Mouse (Mus musculus): ENCODE measurements around the gene Emcn. TPM values are rescaled to one million over a fixed set of nuclear protein-coding genes. Genes with fewer than 3 reads are reported as not detected.
A peak's percentile ranks its signal among the peaks of the same experiment; 100 is the strongest.

The Emcn gene
- 1 to 10 TPM; 7.4 to 8.9 TPM for total RNA-seq (2021)
- long read RNA-seq, experiment 1, partial matches to known transcripts = 0 of 4 reads
- long read RNA-seq, experiment 1, other reads (novel, unspliced or antisense) = 0 of 4 reads
- long read RNA-seq, experiment 2, partial matches to known transcripts = 0 of 5 reads
- long read RNA-seq, experiment 2, other reads (novel, unspliced or antisense) = 0 of 5 reads

DNA sequence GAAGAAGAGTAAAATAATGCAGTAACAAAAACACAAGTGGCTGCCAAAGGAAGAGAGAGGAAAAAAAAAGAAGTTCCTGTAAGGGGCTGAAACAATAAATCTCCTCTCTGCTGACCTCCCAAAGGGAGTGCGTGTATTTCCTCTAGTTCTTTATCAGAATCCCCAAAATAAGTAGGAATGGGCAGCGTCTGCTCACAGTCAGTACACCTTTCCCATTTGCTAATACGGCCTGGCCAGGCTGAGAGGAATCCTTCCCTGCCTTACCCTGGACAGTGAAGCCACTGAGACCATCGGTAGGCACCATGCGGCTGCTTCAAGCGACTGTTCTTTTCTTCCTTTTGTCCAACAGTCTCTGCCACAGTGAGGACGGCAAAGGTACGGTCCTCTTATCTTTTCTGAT is at the start of gene Emcn:
TSS of gene Emcn (plus strand) at position 130 of the 400 bp plus-strand sequence.
- DNase-seq (ENCODE audit: low spot score) = no peak

GRCm38 (mm10) chr3:137293174-137293591 is 47.7 kb upstream of the Emcn start:
- no peak for DNase-seq (ENCODE audit: low spot score)

DNA sequence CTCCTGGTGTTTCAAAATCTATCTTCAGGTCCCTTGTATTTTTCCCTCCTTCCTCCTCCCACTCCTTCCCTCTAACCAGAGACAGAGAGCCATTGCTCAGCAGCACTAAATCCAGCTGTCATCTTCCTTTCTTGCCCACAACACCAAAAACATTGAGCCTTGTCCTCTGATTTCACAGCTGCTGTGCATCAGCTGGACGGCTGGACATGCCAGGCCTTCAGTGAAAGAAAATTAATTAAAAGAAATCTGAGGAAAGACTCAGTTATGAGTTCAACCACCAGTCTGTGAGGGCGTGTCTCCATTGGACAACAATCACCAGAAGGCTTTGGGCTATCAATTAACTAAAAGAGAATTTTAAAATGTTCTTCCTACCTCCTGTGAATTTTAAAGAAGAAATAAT is 42.6 kb upstream of the Emcn start:
- DNase-seq (ENCODE audit: low spot score) = no peak

DNA sequence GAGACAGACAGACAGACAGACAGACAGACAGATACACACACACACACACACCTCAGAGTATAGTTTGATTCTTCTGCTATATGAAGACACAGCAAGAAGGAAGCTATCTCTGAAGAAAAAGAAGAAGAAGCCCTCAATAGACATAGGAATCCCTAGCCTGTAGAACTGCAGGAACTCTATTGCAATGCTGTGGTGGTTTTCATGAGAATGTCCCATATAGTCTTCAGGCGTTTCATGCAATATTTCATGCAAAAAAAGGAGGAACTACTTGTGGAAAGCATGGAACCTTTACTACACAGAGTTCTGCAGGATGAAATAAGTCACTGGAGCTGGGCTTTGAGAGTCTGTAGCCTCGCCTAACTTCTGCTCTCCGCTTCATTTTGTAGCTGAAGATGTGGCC is 40.7 kb upstream of the Emcn start:
- no peak for DNase-seq (ENCODE audit: low spot score)

DNA sequence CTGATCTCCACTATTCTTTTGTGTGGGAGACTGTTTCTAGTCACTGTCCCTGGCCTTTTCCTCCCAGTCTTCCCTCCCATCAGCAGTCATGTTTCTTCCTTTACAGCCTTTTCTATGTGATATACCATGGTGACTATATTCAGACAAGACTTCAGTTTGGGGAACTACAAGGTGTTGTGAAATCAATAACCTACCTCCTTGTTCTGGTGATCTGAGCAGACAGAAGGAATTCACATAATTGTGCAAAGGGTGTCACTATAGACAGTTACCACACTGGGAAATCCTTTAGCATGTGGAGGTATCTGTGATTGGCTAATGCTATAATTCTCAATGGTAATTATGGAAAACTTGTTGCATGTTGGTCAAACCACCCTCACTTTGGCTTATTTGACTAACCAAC is 39.7 kb upstream of the Emcn start:
- no peak for DNase-seq (ENCODE audit: low spot score)

- DNase-seq (ENCODE audit: low spot score) = no peak
Observed at GRCm38 (mm10) chr3:137302804-137303203, 38.1 kb upstream of the Emcn start.

DNA sequence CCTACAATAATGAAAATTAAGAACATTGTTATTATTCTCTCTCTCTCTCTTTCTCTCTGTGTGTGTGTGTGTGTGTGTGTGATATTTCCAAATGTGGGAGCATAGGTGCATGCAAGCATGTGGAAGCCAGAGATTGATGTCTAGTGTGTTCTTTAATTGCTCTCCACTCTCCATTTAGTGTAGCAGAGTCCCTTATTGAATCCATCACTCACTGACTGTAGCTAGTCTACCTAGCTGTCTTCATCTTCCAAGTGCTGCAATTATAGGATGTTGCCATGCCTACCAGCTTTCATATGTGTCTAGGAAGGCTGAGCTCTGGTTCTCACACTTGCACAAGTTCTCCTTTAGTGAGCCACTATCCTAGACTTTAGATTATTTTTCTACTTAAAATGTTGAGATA is 30.9 kb upstream of the Emcn start:
- DNase-seq (ENCODE audit: low spot score) = no peak

- no peak for DNase-seq (ENCODE audit: low spot score)
Observed at GRCm38 (mm10) chr3:137312540-137312939, 28.3 kb upstream of the Emcn start.

- no peak for DNase-seq (ENCODE audit: low spot score)
Observed at GRCm38 (mm10) chr3:137313775-137314362, 27.0 kb upstream of the Emcn start.

GRCm38 (mm10) chr3:137318371-137318770 is 22.5 kb upstream of the Emcn start:
- DNase-seq (ENCODE audit: low spot score) = no peak

DNA sequence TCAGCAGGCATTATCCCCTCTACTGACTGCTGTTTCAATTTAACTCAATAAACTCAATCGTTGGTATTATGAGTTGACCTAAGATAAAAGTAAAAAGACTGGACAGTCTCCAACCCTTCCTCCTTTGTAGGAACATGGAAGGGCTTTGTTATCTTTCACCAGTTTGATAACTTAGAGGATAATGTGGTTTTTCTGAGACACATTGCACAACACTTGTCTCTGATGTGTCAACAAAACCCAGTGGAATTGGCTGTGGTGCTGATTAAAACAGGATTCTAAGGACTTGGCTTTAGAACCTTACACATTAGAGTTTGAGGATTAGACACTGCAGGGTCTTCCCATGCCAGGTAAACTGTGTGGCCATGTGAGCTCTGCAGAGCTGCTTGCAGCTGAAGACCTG is 20.9 kb upstream of the Emcn start:
- DNase-seq (ENCODE audit: low spot score) = no peak

- peak; percentile 6 for DNase-seq (ENCODE audit: low spot score)
Observed at GRCm38 (mm10) chr3:137322304-137322703, 18.6 kb upstream of the Emcn start.

DNA sequence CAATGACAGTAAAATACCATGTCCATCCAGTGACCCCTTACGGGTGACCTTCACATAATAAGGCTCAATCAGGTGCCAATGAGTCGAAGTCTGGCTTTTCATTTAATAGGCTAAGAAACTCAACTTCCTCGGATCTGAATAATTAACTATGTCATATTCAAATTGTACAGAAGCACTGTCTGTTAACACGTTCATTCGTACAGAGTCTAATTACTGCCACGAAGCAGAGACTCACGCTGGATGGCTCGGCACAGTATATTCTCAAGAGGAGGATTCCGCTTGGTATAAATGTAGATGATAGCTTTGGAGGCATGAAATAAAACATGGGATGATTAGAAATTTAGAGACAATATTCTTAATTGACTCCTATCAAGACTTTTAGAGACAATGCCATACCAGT is 11.0 kb upstream of the Emcn start:
- no peak for DNase-seq (ENCODE audit: low spot score)

DNA sequence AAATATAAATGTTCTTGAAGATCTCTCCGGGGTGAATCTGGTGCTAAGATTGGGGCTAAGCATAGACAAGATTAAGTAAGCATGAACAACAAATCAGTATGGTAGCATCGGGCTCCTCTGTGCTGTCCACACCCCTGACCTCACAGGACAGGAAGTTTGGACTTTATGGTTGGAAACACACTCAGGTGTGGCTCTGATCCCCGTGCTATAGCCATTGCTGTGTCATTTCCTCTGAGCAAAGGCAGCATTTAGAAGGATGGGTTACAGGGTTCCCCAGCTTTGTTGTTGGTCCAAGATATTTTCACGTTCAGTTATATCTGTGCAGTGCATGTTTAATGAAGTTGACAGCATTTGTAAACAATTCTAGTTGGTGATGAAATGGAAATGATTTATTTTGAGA is 9.9 kb upstream of the Emcn start:
- DNase-seq (ENCODE audit: low spot score) = no peak

- DNase-seq (ENCODE audit: low spot score) = no peak
Observed at GRCm38 (mm10) chr3:137332531-137332930, 8.3 kb upstream of the Emcn start.

GRCm38 (mm10) chr3:137335957-137336356 is 4.9 kb upstream of the Emcn start:
- DNase-seq (ENCODE audit: low spot score) = no peak

DNA sequence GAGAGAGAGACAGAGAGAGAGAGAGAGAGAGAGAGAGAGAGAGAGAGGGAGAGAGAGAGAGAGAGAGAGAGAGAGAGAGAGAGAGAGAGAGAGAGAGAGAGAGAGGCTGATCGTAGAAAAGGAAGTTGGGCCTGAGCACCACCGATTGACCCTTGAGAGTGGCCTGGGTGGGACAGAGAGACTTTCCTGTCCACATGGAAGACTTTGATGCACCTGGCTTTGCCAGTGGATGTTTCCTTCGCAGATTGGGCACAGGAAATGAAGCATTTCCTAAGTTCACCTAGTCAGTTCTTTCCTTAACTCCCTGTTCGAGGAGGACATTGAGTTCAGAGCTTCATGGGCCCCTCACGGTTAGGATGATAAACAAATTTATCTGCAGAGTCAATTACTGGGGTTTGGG is 2.6 kb downstream of the Emcn start:
- DNase-seq (ENCODE audit: low spot score) = no peak

GRCm38 (mm10) chr3:137351882-137352281 is 11.0 kb downstream of the Emcn start:
- DNase-seq (ENCODE audit: low spot score) = no peak

GRCm38 (mm10) chr3:137356697-137357096 is 15.8 kb downstream of the Emcn start:
- no peak for DNase-seq (ENCODE audit: low spot score)

- DNase-seq (ENCODE audit: low spot score) = no peak
Observed at GRCm38 (mm10) chr3:137367123-137367825, 26.4 kb downstream of the Emcn start.

GRCm38 (mm10) chr3:137367826-137368325 is 27.0 kb downstream of the Emcn start:
- DNase-seq (ENCODE audit: low spot score) = no peak

GRCm38 (mm10) chr3:137372854-137373253 is 32.0 kb downstream of the Emcn start:
- DNase-seq (ENCODE audit: low spot score) = no peak

DNA sequence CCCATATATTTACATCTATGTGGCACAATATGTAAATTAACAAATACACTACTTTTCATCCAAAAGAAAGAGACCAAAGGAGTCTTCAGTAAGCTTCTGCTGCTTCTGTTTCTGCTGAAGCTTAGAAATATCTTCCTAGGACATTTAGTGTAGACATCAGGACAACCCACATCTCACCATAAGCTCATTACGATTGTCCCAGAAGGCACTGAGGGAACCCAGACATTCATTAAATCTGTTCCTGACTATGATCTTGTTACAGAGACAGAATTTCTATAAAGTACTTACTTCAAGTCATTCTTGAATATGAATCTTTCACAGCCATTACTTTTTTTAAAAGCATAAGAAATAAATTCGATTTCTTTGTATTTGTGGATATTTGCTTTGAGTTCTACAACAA is 41.4 kb downstream of the Emcn start:
- DNase-seq (ENCODE audit: low spot score) = no peak

Data from gastrocnemius, adult 18-20 months (tissue).